Mouse (Mus musculus): ENCODE measurements around the gene Tcl1b2. TPM values are rescaled to one million over a fixed set of nuclear protein-coding genes. Genes with fewer than 3 reads are reported as not detected.

The Tcl1b2 gene
- not detected in 2 replicates for polyA plus RNA-seq (2015; fragmentation: Nextera tagmentation; extraction: Ambion mirVana)

GRCm38 (mm10) chr12:105145714-105146113, at the start of gene Tcl1b2:
Gene Tcl1b2, plus strand, starts transcription at chr12:105146014.
- 77% methylated on average over 3 of the region's 3 CpGs for WGBS
- no peaks in the 10 kb centered on the region for H3K27me3 ChIP-seq
- no peaks in the 10 kb centered on the region for H3K36me3 ChIP-seq
- H3K4me1 ChIP-seq, result no peaks in the 10 kb centered on the region
- H3K4me3 ChIP-seq, result no peak within 1 kb of the TSS
- no peaks in the 10 kb centered on the region for H3K9me3 ChIP-seq
- no peak within 1 kb of the TSS for H3K4me2 ChIP-seq
- no peak within 1 kb of the TSS for H3K9ac ChIP-seq
- no peak for ATAC-seq (ENCODE audit: insufficient number of reproducible peaks, insufficient read depth, low FRiP score, low TSS enrichment, low read depth)
- no peak within 1 kb of the TSS for H3K27ac ChIP-seq

- H3K36me3 ChIP-seq, result no peaks in the 10 kb centered on the region
- H3K4me2 ChIP-seq, result no peak overlapping the region
- no peaks in the 10 kb centered on the region for H3K9me3 ChIP-seq
- no peak overlapping the region for H3K9ac ChIP-seq
- H3K4me1 ChIP-seq, result peaks cover 6% of the 10 kb centered on the region; the same call in 1 of the 2 replicates
- H3K4me3 ChIP-seq, result no peak overlapping the region
- no peak overlapping the region for H3K27ac ChIP-seq
- ATAC-seq (ENCODE audit: insufficient number of reproducible peaks, insufficient read depth, low FRiP score, low TSS enrichment, low read depth), result no peak
- no peaks in the 10 kb centered on the region for H3K27me3 ChIP-seq
- WGBS, result 51% methylated on average over 9 of the region's 9 CpGs
Measured at GRCm38 (mm10) chr12:105099466-105100044, 46.3 kb upstream of the Tcl1b2 start.

GRCm38 (mm10) chr12:105102901-105103300, 42.9 kb upstream of the Tcl1b2 start:
- WGBS, result 50% methylated on average over 8 of the region's 8 CpGs
- Histone ChIP-seq H3K27me3 (no peaks in the 10 kb centered on the region), H3K27ac (no peak overlapping the region), H3K9me3 (no peaks in the 10 kb centered on the region), H3K4me2 (no peak overlapping the region), H3K36me3 (no peaks in the 10 kb centered on the region), H3K4me3 (no peak overlapping the region), H3K4me1 (peaks cover 6% of the 10 kb centered on the region; the same call in 1 of the 2 replicates), H3K9ac (no peak overlapping the region)
- ATAC-seq (ENCODE audit: insufficient number of reproducible peaks, insufficient read depth, low FRiP score, low TSS enrichment, low read depth), result no peak

- 5% methylated on average over 4 of the region's 4 CpGs for WGBS
- Histone ChIP-seq H3K27me3 (no peaks in the 10 kb centered on the region), H3K27ac (no peak overlapping the region), H3K9ac (no peak overlapping the region), H3K4me2 (no peak overlapping the region), H3K36me3 (no peaks in the 10 kb centered on the region), H3K4me3 (no peak overlapping the region), H3K4me1 (peaks cover 6% of the 10 kb centered on the region; the same call in 1 of the 2 replicates), H3K9me3 (no peaks in the 10 kb centered on the region)
- ATAC-seq (ENCODE audit: insufficient number of reproducible peaks, insufficient read depth, low FRiP score, low TSS enrichment, low read depth), result no peak
Measured at GRCm38 (mm10) chr12:105104036-105104435, 41.8 kb upstream of the Tcl1b2 start.

- Histone ChIP-seq H3K4me1 (peaks cover 10% of the 10 kb centered on the region; the same call in 1 of the 2 replicates), H3K9me3 (no peaks in the 10 kb centered on the region), H3K36me3 (no peaks in the 10 kb centered on the region), H3K27ac (no peak overlapping the region), H3K27me3 (no peaks in the 10 kb centered on the region), H3K9ac (no peak overlapping the region), H3K4me3 (no peak overlapping the region), H3K4me2 (no peak overlapping the region)
- no peak for ATAC-seq (ENCODE audit: insufficient number of reproducible peaks, insufficient read depth, low FRiP score, low TSS enrichment, low read depth)
- 81% methylated on average over 5 of the region's 5 CpGs for WGBS
Measured at GRCm38 (mm10) chr12:105105326-105105725, 40.5 kb upstream of the Tcl1b2 start.

GRCm38 (mm10) chr12:105108856-105109255, 37.0 kb upstream of the Tcl1b2 start:
- peaks cover 28% of the 10 kb centered on the region for H3K4me1 ChIP-seq
- H3K4me2 ChIP-seq, result no peak overlapping the region
- no peak overlapping the region for H3K27ac ChIP-seq
- no peak overlapping the region for H3K9ac ChIP-seq
- no peak for ATAC-seq (ENCODE audit: insufficient number of reproducible peaks, insufficient read depth, low FRiP score, low TSS enrichment, low read depth)
- WGBS, result 96% methylated on average over 4 of the region's 4 CpGs
- no peaks in the 10 kb centered on the region for H3K36me3 ChIP-seq
- H3K9me3 ChIP-seq, result no peaks in the 10 kb centered on the region
- H3K4me3 ChIP-seq, result no peak overlapping the region
- H3K27me3 ChIP-seq, result no peaks in the 10 kb centered on the region

DNA sequence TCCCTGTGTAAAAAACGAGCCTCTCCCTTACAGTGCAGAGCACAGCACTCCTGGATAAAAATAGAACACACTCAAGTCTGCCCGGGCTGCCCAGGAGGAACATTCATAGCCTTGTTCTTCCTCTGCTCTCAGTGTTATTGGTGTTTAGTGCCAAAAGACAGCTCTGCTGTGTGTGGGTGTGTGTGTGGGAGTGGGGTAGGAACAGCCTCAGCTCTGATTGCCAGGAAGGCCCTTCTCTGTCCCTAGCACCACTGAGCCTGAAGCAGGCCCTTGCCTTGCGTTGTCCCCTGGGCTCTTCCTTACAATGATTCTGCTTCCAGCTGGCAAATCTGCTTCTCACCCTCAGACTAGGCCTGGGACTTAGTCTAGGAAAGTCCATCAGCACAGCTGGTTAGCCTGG, 36.4 kb upstream of the Tcl1b2 start:
- no peak overlapping the region for H3K27ac ChIP-seq
- WGBS, result 68% methylated on average over 3 of the region's 3 CpGs
- H3K4me3 ChIP-seq, result no peak overlapping the region
- ATAC-seq (ENCODE audit: insufficient number of reproducible peaks, insufficient read depth, low FRiP score, low TSS enrichment, low read depth), result no peak
- no peaks in the 10 kb centered on the region for H3K27me3 ChIP-seq
- H3K9me3 ChIP-seq, result no peaks in the 10 kb centered on the region
- no peak overlapping the region for H3K4me2 ChIP-seq
- peaks cover 28% of the 10 kb centered on the region for H3K4me1 ChIP-seq
- H3K9ac ChIP-seq, result no peak overlapping the region
- no peaks in the 10 kb centered on the region for H3K36me3 ChIP-seq

- Histone ChIP-seq H3K4me2 (no peak overlapping the region), H3K9me3 (no peaks in the 10 kb centered on the region), H3K27me3 (no peaks in the 10 kb centered on the region), H3K36me3 (no peaks in the 10 kb centered on the region), H3K9ac (no peak overlapping the region), H3K4me3 (no peak overlapping the region), H3K4me1 (peaks cover 28% of the 10 kb centered on the region), H3K27ac (no peak overlapping the region)
- no peak for ATAC-seq (ENCODE audit: insufficient number of reproducible peaks, insufficient read depth, low FRiP score, low TSS enrichment, low read depth)
- WGBS, result 46% methylated on average over 4 of the region's 4 CpGs
Measured at GRCm38 (mm10) chr12:105109812-105110211, 36.0 kb upstream of the Tcl1b2 start.

- Histone ChIP-seq H3K4me2 (peak overlapping the region; percentile 22; the same call in 1 of the 2 replicates), H3K4me3 (no peak overlapping the region), H3K27ac (peak overlapping the region; percentile 60), H3K9ac (no peak overlapping the region), H3K9me3 (no peaks in the 10 kb centered on the region), H3K36me3 (no peaks in the 10 kb centered on the region), H3K27me3 (no peaks in the 10 kb centered on the region), H3K4me1 (peaks cover 28% of the 10 kb centered on the region)
- ATAC-seq (ENCODE audit: insufficient number of reproducible peaks, insufficient read depth, low FRiP score, low TSS enrichment, low read depth), result no peak
- 35% methylated on average over 13 of the region's 13 CpGs for WGBS
Measured at GRCm38 (mm10) chr12:105112321-105112988, 33.4 kb upstream of the Tcl1b2 start.

DNA sequence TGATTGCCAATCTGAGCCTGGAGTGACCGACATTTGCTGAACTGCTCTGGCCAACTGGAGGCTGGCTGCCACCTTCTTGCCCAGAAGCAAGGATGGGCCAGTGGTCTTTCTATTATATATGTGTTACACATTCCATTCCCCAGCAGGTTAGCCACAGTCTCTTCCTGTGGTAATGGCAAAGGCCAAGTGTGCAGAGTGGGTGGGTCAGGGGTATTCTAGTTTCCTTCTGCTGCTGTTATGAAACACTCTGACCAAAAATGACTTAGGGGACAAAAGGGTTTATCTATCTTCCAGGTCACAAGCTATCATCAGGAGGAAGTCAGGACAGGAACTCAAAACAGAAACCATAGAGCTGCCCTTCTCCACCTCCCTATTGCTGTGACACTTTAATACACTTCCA, 29.2 kb upstream of the Tcl1b2 start:
- WGBS, result 97% methylated on average over 1 of the region's 1 CpGs
- Histone ChIP-seq H3K9me3 (no peaks in the 10 kb centered on the region), H3K27me3 (no peaks in the 10 kb centered on the region), H3K4me1 (peaks cover 11% of the 10 kb centered on the region), H3K9ac (no peak overlapping the region), H3K4me3 (no peak overlapping the region), H3K4me2 (no peak overlapping the region), H3K36me3 (no peaks in the 10 kb centered on the region), H3K27ac (no peak overlapping the region)
- ATAC-seq (ENCODE audit: insufficient number of reproducible peaks, insufficient read depth, low FRiP score, low TSS enrichment, low read depth), result no peak

DNA sequence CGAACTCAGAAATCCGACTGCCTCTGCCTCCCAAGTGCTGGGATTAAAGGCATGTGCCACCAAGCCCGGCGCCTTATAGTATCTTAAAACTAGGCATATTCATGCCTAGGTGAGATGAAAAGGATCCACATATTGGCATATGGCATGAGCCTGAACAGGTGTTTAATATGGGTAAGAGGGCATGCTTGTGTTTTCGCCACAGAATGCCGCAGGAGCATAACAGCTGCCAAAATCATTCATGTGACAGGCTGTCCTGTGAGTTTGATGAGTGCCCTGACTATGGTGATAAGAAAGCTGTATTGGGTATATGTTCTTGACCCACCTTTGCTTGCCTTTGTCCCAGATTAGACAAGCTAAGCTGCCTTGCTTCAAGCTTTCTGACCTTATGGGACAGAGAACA, 20.5 kb upstream of the Tcl1b2 start:
- ATAC-seq (ENCODE audit: insufficient number of reproducible peaks, insufficient read depth, low FRiP score, low TSS enrichment, low read depth), result no peak
- 89% methylated on average over 6 of the region's 6 CpGs for WGBS

DNA sequence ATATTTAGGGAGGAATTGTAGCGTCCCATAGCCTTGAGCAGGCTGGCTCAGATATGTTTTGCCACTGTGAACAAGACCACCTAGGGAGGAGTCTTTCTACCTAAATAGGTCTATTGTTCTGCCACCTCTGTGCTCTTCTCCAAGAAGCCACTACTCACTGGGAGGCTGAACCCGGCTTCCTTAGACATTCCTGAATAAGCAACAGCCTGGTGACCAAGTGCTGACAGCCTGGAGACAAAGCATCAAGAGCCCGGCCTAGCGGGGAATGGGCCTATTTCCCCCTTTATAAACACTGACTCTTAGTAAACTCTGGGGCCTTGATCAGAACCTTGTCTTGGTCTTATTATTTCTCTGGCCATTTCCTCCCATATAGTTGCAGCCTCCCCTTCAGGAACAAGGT, 19.3 kb upstream of the Tcl1b2 start:
- Histone ChIP-seq H3K27ac (no peak overlapping the region), H3K9me3 (0 out of 2 replicates have a peak, but pooled peaks cover 3% of the 10 kb centered on the region), H3K4me1 (no peaks in the 10 kb centered on the region), H3K4me3 (no peak overlapping the region), H3K9ac (no peak overlapping the region), H3K4me2 (no peak overlapping the region), H3K36me3 (no peaks in the 10 kb centered on the region), H3K27me3 (no peaks in the 10 kb centered on the region)
- ATAC-seq (ENCODE audit: insufficient number of reproducible peaks, insufficient read depth, low FRiP score, low TSS enrichment, low read depth), result no peak
- 30% methylated on average over 4 of the region's 4 CpGs for WGBS

More for the DNA sequence above, 20.5 kb upstream of the Tcl1b2 start:
- Histone ChIP-seq H3K4me3 (no peak overlapping the region), H3K4me2 (no peak overlapping the region), H3K9me3 (0 out of 2 replicates have a peak, but pooled peaks cover 3% of the 10 kb centered on the region), H3K9ac (no peak overlapping the region), H3K27me3 (no peaks in the 10 kb centered on the region), H3K36me3 (no peaks in the 10 kb centered on the region), H3K4me1 (no peaks in the 10 kb centered on the region), H3K27ac (no peak overlapping the region)

Measured in embryonic facial prominence, embryonic 13.5 days (tissue).